Mouse (Mus musculus): ENCODE results near the gene Psmb2. TPM values are rescaled to one million over a fixed set of nuclear protein-coding genes. Genes with fewer than 3 reads are reported as not detected.

The Psmb2 gene
- total and polyA plus RNA-seq, 2 experiments, result 99.1 to 192 TPM

DNA sequence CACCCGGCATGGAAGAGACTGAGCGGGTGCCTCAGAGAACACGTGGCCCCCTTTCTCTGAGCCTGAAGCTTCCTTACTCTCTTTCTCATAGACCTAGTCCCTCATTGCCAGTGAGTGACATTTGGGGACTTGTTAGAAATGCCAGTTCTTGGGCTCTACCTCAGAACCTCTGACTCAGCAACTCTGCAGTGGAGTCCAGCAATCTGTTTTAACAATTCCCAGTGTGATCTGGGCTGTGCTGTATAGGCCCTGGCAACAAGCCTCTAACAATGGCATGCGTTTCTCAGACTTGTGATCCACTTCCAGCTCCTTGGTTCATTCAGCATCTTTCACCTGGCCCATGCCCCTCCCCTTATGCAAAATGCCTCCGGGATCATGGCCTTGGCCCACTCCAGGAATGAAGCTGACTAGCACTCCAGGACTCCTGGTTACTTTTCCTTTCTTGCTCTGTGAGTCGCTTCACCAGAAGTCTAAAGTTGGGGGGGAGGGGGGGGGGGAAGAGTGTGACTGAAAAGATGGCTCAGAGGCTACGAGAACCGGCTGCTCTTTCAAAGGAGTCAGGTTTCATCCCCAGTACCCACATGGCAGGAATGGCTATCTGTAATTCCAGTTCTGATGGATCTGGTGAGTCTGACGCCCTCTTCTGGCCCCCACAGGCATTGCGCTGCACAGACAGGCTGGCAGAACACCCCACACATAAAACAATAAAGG, 62.7 kb downstream of the Psmb2 start:
- no peak overlapping the region for H3K4me3 ChIP-seq (ENCODE audit: insufficient read depth, low read depth, low read length)
- no peaks in the 10 kb centered on the region for H3K4me1 ChIP-seq (ENCODE audit: control insufficient read depth, insufficient read depth, low read length)
- TF ChIP-seq CTCF (IDR thresholded peaks at IDR 0.05; ENCODE audit: low read depth, low read length) (peak; percentile 58), POLR2A (IDR thresholded peaks at IDR 0.05; ENCODE audit: extremely low read depth, insufficient read depth, low read length) (no peak)
- no peak overlapping the region for H3K27ac ChIP-seq (replicated peaks; ENCODE audit: insufficient read depth, low read depth, low read length)
- H3K36me3 ChIP-seq (ENCODE audit: control insufficient read depth, insufficient read depth, low read length), result peaks cover under 1% of the 10 kb centered on the region; the same call in 1 of the 2 replicates
- H3K79me2 ChIP-seq (ENCODE audit: control insufficient read depth, insufficient read depth, low read length), result no peaks in the 10 kb centered on the region
- H3K27me3 ChIP-seq (ENCODE audit: control insufficient read depth, insufficient read depth, low read length), result peaks cover 10% of the 10 kb centered on the region
- no peak for DNase-seq (ENCODE audit: extremely low read depth, low read depth, low spot score)
- H3K9ac ChIP-seq (ENCODE audit: low read depth, low read length), result no peak overlapping the region
- WGBS, result 46% methylated on average over 10 of the region's 10 CpGs

DNA sequence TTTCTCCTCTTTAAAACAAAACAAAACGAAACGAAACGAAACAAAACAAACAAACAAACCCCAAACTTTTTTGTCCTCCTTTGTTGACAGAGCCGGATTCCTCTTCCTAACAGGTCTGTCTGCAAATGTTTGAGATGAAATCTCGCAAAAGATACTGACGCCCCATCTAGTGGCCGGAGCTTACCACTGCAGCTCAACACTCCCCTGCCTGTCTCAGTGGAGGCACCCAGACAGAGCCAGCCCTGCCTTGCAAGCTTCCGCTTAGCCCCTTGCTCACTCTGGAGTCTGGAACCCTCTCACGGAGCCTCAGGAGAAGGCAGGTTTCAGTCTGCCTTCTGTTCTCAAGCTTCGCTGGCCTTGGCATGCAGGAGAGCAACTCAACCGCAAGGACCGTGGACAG, 64.0 kb downstream of the Psmb2 start:
- no peak overlapping the region for H3K4me3 ChIP-seq (ENCODE audit: insufficient read depth, low read depth, low read length)
- no peaks in the 10 kb centered on the region for H3K79me2 ChIP-seq (ENCODE audit: control insufficient read depth, insufficient read depth, low read length)
- no peak overlapping the region for H3K27ac ChIP-seq (replicated peaks; ENCODE audit: insufficient read depth, low read depth, low read length)
- WGBS, result 5% methylated on average over 12 of the region's 12 CpGs
- TF ChIP-seq CTCF (IDR thresholded peaks at IDR 0.05; ENCODE audit: low read depth, low read length), result peak; percentile 91
- TF ChIP-seq POLR2A (IDR thresholded peaks at IDR 0.05; ENCODE audit: extremely low read depth, insufficient read depth, low read length), result no peak
- no peaks in the 10 kb centered on the region for H3K4me1 ChIP-seq (ENCODE audit: control insufficient read depth, insufficient read depth, low read length)
- peaks cover 2% of the 10 kb centered on the region; the same call in 1 of the 2 replicates for H3K36me3 ChIP-seq (ENCODE audit: control insufficient read depth, insufficient read depth, low read length)
- no peaks in the 10 kb centered on the region for H3K27me3 ChIP-seq (ENCODE audit: control insufficient read depth, insufficient read depth, low read length)
- DNase-seq (ENCODE audit: extremely low read depth, low read depth, low spot score), result peak; percentile 48
- no peak overlapping the region for H3K9ac ChIP-seq (ENCODE audit: low read depth, low read length)

DNA sequence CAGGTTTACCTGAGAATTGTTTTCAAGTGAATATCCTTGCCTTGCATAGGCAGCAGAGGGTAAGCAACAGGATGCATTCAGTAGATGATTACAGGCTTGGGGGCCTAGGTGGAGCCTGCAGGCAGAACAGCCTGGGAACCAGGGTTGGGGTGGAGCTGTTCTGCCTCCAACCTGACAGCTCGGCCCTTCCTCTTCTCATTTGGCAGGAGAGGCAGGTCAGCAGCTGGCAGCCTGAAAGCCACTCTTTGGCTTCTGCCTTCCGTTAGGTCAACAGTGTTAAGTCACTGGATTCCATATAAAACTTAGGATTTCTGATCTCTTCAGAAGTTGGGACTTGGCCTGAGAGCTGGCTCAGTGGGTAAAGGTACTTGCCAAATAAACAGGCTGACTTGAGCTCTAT, 65.5 kb downstream of the Psmb2 start:
- H3K27me3 ChIP-seq (ENCODE audit: control insufficient read depth, insufficient read depth, low read length), result no peaks in the 10 kb centered on the region
- H3K36me3 ChIP-seq (ENCODE audit: control insufficient read depth, insufficient read depth, low read length), result peaks cover 2% of the 10 kb centered on the region; the same call in 1 of the 2 replicates
- no peak overlapping the region for H3K9ac ChIP-seq (ENCODE audit: low read depth, low read length)
- TF ChIP-seq CTCF (IDR thresholded peaks at IDR 0.05; ENCODE audit: low read depth, low read length) (no peak), POLR2A (IDR thresholded peaks at IDR 0.05; ENCODE audit: extremely low read depth, insufficient read depth, low read length) (no peak)
- no peaks in the 10 kb centered on the region for H3K4me1 ChIP-seq (ENCODE audit: control insufficient read depth, insufficient read depth, low read length)
- DNase-seq (ENCODE audit: extremely low read depth, low read depth, low spot score), result peak; percentile 43
- 20% methylated on average over 2 of the region's 2 CpGs for WGBS
- H3K27ac ChIP-seq (replicated peaks; ENCODE audit: insufficient read depth, low read depth, low read length), result no peak overlapping the region
- H3K79me2 ChIP-seq (ENCODE audit: control insufficient read depth, insufficient read depth, low read length), result no peaks in the 10 kb centered on the region
- H3K4me3 ChIP-seq (ENCODE audit: insufficient read depth, low read depth, low read length), result no peak overlapping the region

DNA sequence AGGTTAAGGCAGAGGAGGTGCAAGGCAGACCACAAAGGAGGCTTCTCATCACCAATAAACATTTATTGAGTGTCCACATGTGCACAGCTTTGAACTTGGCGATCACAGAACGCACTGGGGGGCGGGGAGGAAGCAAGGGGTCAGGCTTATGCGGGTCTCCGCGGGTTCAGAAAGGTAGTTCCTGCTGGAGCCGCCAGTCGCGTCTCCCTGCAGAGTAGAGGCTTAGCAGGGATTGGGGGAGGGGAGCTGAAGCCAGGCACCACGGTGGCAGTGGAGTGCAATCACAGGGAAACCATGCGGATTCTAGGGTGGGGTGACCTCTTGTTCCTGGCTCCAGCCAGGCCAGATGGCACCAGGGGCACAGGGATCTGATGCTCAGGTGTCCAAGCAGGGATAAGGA, 66.3 kb downstream of the Psmb2 start:
- Histone ChIP-seq H3K9ac (ENCODE audit: low read depth, low read length) (no peak overlapping the region), H3K36me3 (ENCODE audit: control insufficient read depth, insufficient read depth, low read length) (peaks cover 2% of the 10 kb centered on the region; the same call in 1 of the 2 replicates), H3K79me2 (ENCODE audit: control insufficient read depth, insufficient read depth, low read length) (no peaks in the 10 kb centered on the region), H3K4me1 (ENCODE audit: control insufficient read depth, insufficient read depth, low read length) (no peaks in the 10 kb centered on the region), H3K4me3 (ENCODE audit: insufficient read depth, low read depth, low read length) (no peak overlapping the region), H3K27ac (replicated peaks; ENCODE audit: insufficient read depth, low read depth, low read length) (no peak overlapping the region), H3K27me3 (ENCODE audit: control insufficient read depth, insufficient read depth, low read length) (no peaks in the 10 kb centered on the region)
- no peak for TF ChIP-seq CTCF (IDR thresholded peaks at IDR 0.05; ENCODE audit: low read depth, low read length)
- no peak for TF ChIP-seq POLR2A (IDR thresholded peaks at IDR 0.05; ENCODE audit: extremely low read depth, insufficient read depth, low read length)
- no peak for DNase-seq (ENCODE audit: extremely low read depth, low read depth, low spot score)
- 60% methylated on average over 11 of the region's 11 CpGs for WGBS

DNA sequence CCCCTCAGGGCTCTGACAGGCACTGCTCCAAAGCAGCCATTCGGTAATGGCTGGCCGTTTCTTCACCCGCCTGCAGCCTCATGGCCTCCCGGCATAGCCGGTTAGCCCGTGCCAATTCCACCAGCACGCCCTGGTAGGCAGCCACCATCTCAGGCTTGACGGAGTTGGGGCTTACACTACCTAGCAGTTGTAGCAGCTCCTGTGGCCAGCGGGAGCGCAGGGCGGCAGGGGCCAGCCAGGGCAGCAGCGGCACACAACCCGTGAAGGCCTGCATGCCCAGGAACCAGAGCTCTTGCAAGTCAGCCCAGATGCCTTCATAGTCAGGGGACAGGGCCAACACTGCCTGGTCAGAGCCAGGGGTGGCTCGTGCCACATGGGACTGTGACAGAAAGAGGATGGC, 67.4 kb downstream of the Psmb2 start:
- Histone ChIP-seq H3K36me3 (ENCODE audit: control insufficient read depth, insufficient read depth, low read length) (peaks cover 2% of the 10 kb centered on the region; the same call in 1 of the 2 replicates), H3K27ac (replicated peaks; ENCODE audit: insufficient read depth, low read depth, low read length) (no peak overlapping the region), H3K4me3 (ENCODE audit: insufficient read depth, low read depth, low read length) (no peak overlapping the region), H3K9ac (ENCODE audit: low read depth, low read length) (no peak overlapping the region), H3K4me1 (ENCODE audit: control insufficient read depth, insufficient read depth, low read length) (no peaks in the 10 kb centered on the region), H3K79me2 (ENCODE audit: control insufficient read depth, insufficient read depth, low read length) (no peaks in the 10 kb centered on the region), H3K27me3 (ENCODE audit: control insufficient read depth, insufficient read depth, low read length) (no peaks in the 10 kb centered on the region)
- no peak for DNase-seq (ENCODE audit: extremely low read depth, low read depth, low spot score)
- 95% methylated on average over 14 of the region's 14 CpGs for WGBS
- TF ChIP-seq CTCF (IDR thresholded peaks at IDR 0.05; ENCODE audit: low read depth, low read length) (no peak), POLR2A (IDR thresholded peaks at IDR 0.05; ENCODE audit: extremely low read depth, insufficient read depth, low read length) (no peak)
